Comparison of ENCODE assay signal across 10 mouse cellular contexts in genomic region chr10:116713456-116713855, GRCm38 (mm10).
DNase-seq lines count a peak whose midpoint lies in the region; ATAC-seq and TF ChIP-seq lines count a peak whose summit lies in the region.
"Had no signal": no experiment of that assay in that cellular context is flagged by ENCODE, and none has a peak within 500 bp of the region (broad histone marks: within the 10 kb centered on the region; RNA-seq: fewer than 3 reads in every experiment).

No protein-coding gene starts in this region.

- no peak overlapping the region for H3K4me2 ChIP-seq in lung, postnatal 0 days (replicated peaks; ENCODE audit: low read depth, low read length)
- no peak overlapping the region for H3K4me2 ChIP-seq in midbrain, postnatal 0 days (ENCODE audit: low read depth, low read length, poor library complexity, severe bottlenecking)
- H3K4me2 ChIP-seq: heart, embryonic 13.5 days had no signal

- H3K36me3 ChIP-seq in lung, postnatal 0 days (ENCODE audit: insufficient read depth, low read length), result no peaks in the 10 kb centered on the region
- H3K36me3 ChIP-seq in midbrain, postnatal 0 days (ENCODE audit: insufficient read depth, low read length), result no peaks in the 10 kb centered on the region
- H3K36me3 ChIP-seq: heart, embryonic 13.5 days had no signal

- no peak for TF ChIP-seq CTCF in lung, postnatal 0 days (IDR thresholded peaks at IDR 0.05)
- no peak for TF ChIP-seq CTCF in midbrain, postnatal 0 days (IDR thresholded peaks at IDR 0.05)

- no peak overlapping the region for H3K9ac ChIP-seq in lung, postnatal 0 days (replicated peaks; ENCODE audit: low read depth)
- no peak overlapping the region for H3K9ac ChIP-seq in midbrain, postnatal 0 days (replicated peaks; ENCODE audit: low read length, poor library complexity, severe bottlenecking)
- H3K9ac ChIP-seq: heart, embryonic 13.5 days; liver, embryonic 14.5 days had no signal

- H3K4me3 ChIP-seq in lung, postnatal 0 days (ENCODE audit: low read depth, low read length), result no peak overlapping the region
- no peak overlapping the region for H3K4me3 ChIP-seq in midbrain, postnatal 0 days (ENCODE audit: low read depth, low read length)
- H3K4me3 ChIP-seq: heart, embryonic 13.5 days had no signal

- 41% methylated on average over 11 of the region's 11 CpGs for WGBS in lung, postnatal 0 days
- 62% methylated on average over 11 of the region's 11 CpGs for WGBS in midbrain, postnatal 0 days

- DNase-seq in lung, adult 18-20 months, result peak; percentile 27 to 42
- DNase-seq in lung, postnatal 0 days (ENCODE audit: low spot score), result no peak
- peak; percentile 56 for DNase-seq in fibroblast of lung, adult 2 months (ENCODE audit: low read depth)
- peak; percentile 78 to 86 for DNase-seq in kidney, adult 8-10 months
- peak; percentile 41 for DNase-seq in urinary bladder, postnatal 25 days (ENCODE audit: low spot score)
- DNase-seq in midbrain, postnatal 0 days (ENCODE audit: low spot score), result no peak
- DNase-seq in thymus, postnatal 25 days, result no peak
- DNase-seq in right cerebral cortex, adult 2 months (ENCODE audit: low spot score in 2 of 2), result no peak

- H3K9me3 ChIP-seq in lung, postnatal 0 days (ENCODE audit: low read length), result no peaks in the 10 kb centered on the region
- H3K9me3 ChIP-seq in midbrain, postnatal 0 days (ENCODE audit: low read length), result no peaks in the 10 kb centered on the region
- H3K9me3 ChIP-seq: heart, embryonic 13.5 days had no signal

- ATAC-seq in lung, postnatal 0 days, result no peak
- ATAC-seq in midbrain, postnatal 0 days (ENCODE audit: low FRiP score), result no peak

- no peaks in the 10 kb centered on the region for H3K27me3 ChIP-seq in lung, postnatal 0 days (replicated peaks; ENCODE audit: insufficient read depth, low read length)
- no peaks in the 10 kb centered on the region for H3K27me3 ChIP-seq in midbrain, postnatal 0 days (ENCODE audit: insufficient read depth, low read length)
- H3K27me3 ChIP-seq: heart, embryonic 13.5 days had no signal

- H3K4me1 ChIP-seq in lung, postnatal 0 days (ENCODE audit: insufficient read depth, low read depth, low read length), result no peaks in the 10 kb centered on the region
- H3K4me1 ChIP-seq in midbrain, postnatal 0 days (ENCODE audit: insufficient read depth, low read length), result no peaks in the 10 kb centered on the region

- no peak for TF ChIP-seq EP300 in lung, postnatal 0 days (IDR thresholded peaks at IDR 0.05)

- H3K27ac ChIP-seq in lung, postnatal 0 days (ENCODE audit: low read length), result no peak overlapping the region
- no peak overlapping the region for H3K27ac ChIP-seq in midbrain, postnatal 0 days (ENCODE audit: low read depth, low read length)
- H3K27ac ChIP-seq: heart, embryonic 13.5 days; liver, embryonic 14.5 days had no signal

Comparison
In these comparisons a context has a peak if more than half of its experiments do, and no peak if none do; other contexts are left out.
1. DNase-seq: peak in lung, adult 18-20 months (2 of 2), fibroblast of lung, adult 2 months (single experiment), kidney, adult 8-10 months (2 of 2) and urinary bladder, postnatal 25 days (single experiment); none in lung, postnatal 0 days (single experiment), midbrain, postnatal 0 days (single experiment), thymus, postnatal 25 days (single experiment) and right cerebral cortex, adult 2 months (0 of 2).